15 mouse cellular contexts compared by ENCODE assay signal in the genomic region with DNA sequence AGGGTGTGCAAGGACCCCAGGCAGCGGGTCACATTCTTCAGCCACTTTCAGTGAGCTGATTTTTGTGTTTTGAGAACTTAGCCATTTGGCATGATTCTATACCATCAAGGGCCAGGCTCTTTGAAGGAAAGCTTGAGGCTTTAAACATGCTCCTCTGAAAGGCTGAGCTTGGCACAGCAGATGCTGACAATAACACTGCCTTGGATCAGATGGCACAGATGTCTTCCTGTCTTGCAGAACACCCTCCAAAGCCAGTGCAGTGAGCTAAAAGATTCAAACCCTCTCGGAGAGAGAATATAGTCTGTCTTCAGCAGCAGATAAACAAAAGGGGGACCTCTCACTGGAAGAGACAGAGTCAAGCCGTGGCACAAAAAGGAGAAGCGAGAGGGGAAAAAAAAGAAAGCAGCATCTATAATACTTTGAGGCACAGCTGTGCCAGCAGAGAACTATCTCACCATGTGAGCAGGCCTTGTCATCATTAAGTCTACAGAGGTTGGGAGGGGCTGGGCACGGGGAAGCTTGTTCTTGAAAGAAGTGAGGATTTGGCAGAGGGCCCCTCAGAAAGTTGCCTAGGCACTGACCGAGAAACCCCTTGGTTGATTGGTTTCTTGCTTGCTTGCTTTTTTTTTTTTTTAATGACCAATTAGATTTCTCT. TPM values are rescaled to one million over a fixed set of nuclear protein-coding genes. Genes with fewer than 3 reads are reported as not detected.
DNase-seq lines count a peak whose midpoint lies in the region; ATAC-seq and TF ChIP-seq lines count a peak whose summit lies in the region.
"Had no signal": no experiment of that assay in that cellular context is flagged by ENCODE, and none has a peak within 500 bp of the region (broad histone marks: within the 10 kb centered on the region; RNA-seq: fewer than 3 reads in every experiment).

No protein-coding gene starts in this region.

- no peaks in the 10 kb centered on the region for H3K36me3 ChIP-seq in intestine, embryonic 14.5 days (ENCODE audit: control insufficient read depth, insufficient read depth, low read length)
- no peaks in the 10 kb centered on the region for H3K36me3 ChIP-seq in intestine, postnatal 0 days (ENCODE audit: control insufficient read depth, insufficient read depth)
- H3K36me3 ChIP-seq in embryonic facial prominence, embryonic 14.5 days (ENCODE audit: control insufficient read depth, insufficient read depth, low read length), result no peaks in the 10 kb centered on the region
- no peaks in the 10 kb centered on the region for H3K36me3 ChIP-seq in splenic B cell, adult 2 months (ENCODE audit: control insufficient read depth, insufficient read depth, low read length, poor library complexity, severe bottlenecking)
- H3K36me3 ChIP-seq: neural tube, embryonic 12.5 days had no signal

- no peak overlapping the region for H3K4me2 ChIP-seq in intestine, embryonic 14.5 days (ENCODE audit: low read length)
- no peak overlapping the region for H3K4me2 ChIP-seq in intestine, postnatal 0 days (replicated peaks; ENCODE audit: low read depth)
- no peak overlapping the region for H3K4me2 ChIP-seq in embryonic facial prominence, embryonic 14.5 days (ENCODE audit: low read depth, low read length)
- H3K4me2 ChIP-seq: neural tube, embryonic 12.5 days had no signal

- no peak for TF ChIP-seq CTCF in intestine, postnatal 0 days (IDR thresholded peaks at IDR 0.05; ENCODE audit: low read depth)
- TF ChIP-seq CTCF in gastrocnemius, adult 2 months (IDR thresholded peaks at IDR 0.05), result no peak

- intact Hi-C loops in gastrocnemius, adult 2 months (cut with DNase I), result no loop called here

- H3K9ac ChIP-seq in intestine, embryonic 14.5 days (ENCODE audit: low read length), result no peak overlapping the region
- H3K9ac ChIP-seq in intestine, postnatal 0 days (ENCODE audit: low read depth, low read length), result no peak overlapping the region
- H3K9ac ChIP-seq in embryonic facial prominence, embryonic 14.5 days (ENCODE audit: low read depth, low read length), result peak overlapping the region; percentile 23; the same call in 1 of the 2 replicates
- H3K9ac ChIP-seq: neural tube, embryonic 12.5 days had no signal

- no peak for DNase-seq in intestine, embryonic 14.5 days (ENCODE audit: low spot score)
- DNase-seq in B cell, adult 2 months, result peak; percentile 14 to 26
- peak; percentile 62 for DNase-seq in embryonic facial prominence, embryonic 14.5 days (ENCODE audit: low spot score)
- peak; percentile 50 for DNase-seq in splenic B cell, adult 2 months (ENCODE audit: low read depth, low spot score)
- no peak for DNase-seq in ovary, adult 18-20 months (ENCODE audit: low spot score)
- no peak for DNase-seq in gastrocnemius, adult 2 months
- DNase-seq: heart, postnatal 10 days; right cerebral cortex, postnatal 4 days had no signal

- H3K27ac ChIP-seq in intestine, embryonic 14.5 days (ENCODE audit: low read depth), result peak overlapping the region; percentile 57
- H3K27ac ChIP-seq in intestine, postnatal 0 days (ENCODE audit: low read depth, low read length), result no peak overlapping the region
- H3K27ac ChIP-seq in embryonic facial prominence, embryonic 14.5 days (replicated peaks; ENCODE audit: low read depth, low read length), result peak overlapping the region; percentile 89
- no peak overlapping the region for H3K27ac ChIP-seq in gastrocnemius, adult 2 months
- H3K27ac ChIP-seq: kidney, postnatal 0 days; neural tube, embryonic 12.5 days had no signal

- H3K9me3 ChIP-seq in intestine, embryonic 14.5 days (ENCODE audit: control insufficient read depth, low read length), result no peaks in the 10 kb centered on the region
- no peaks in the 10 kb centered on the region for H3K9me3 ChIP-seq in intestine, postnatal 0 days (ENCODE audit: control insufficient read depth)
- H3K9me3 ChIP-seq in embryonic facial prominence, embryonic 14.5 days (ENCODE audit: control insufficient read depth, low read length), result no peaks in the 10 kb centered on the region
- H3K9me3 ChIP-seq: neural tube, embryonic 12.5 days had no signal

- H3K4me3 ChIP-seq in intestine, embryonic 14.5 days (ENCODE audit: low read depth, low read length), result no peak overlapping the region
- H3K4me3 ChIP-seq in intestine, postnatal 0 days (ENCODE audit: low read depth, low read length), result no peak overlapping the region
- no peak overlapping the region for H3K4me3 ChIP-seq in embryonic facial prominence, embryonic 14.5 days (ENCODE audit: low read depth, low read length)
- H3K4me3 ChIP-seq in gastrocnemius, adult 2 months, result no peak overlapping the region
- H3K4me3 ChIP-seq: neural tube, embryonic 12.5 days had no signal

- WGBS in intestine, embryonic 14.5 days, result 65% methylated on average over 6 of the region's 6 CpGs
- 62% methylated on average over 6 of the region's 6 CpGs for WGBS in intestine, postnatal 0 days
- WGBS in embryonic facial prominence, embryonic 14.5 days, result 40% methylated on average over 6 of the region's 6 CpGs

- no peak for ATAC-seq in intestine, embryonic 14.5 days (replicated peaks; ENCODE audit: low FRiP score, low TSS enrichment, low read depth)
- no peak for ATAC-seq in intestine, postnatal 0 days
- 0 out of 2 replicates have a peak, but pooled peaks have one; percentile 20 for ATAC-seq in embryonic facial prominence, embryonic 14.5 days (ENCODE audit: low read depth)
- no peak for ATAC-seq in megakaryocyte, adult 5-6 weeks (ENCODE audit: poor library complexity, severe bottlenecking)

- H3K27me3 ChIP-seq in intestine, embryonic 14.5 days (replicated peaks; ENCODE audit: control insufficient read depth, insufficient read depth, low read length), result no peaks in the 10 kb centered on the region
- H3K27me3 ChIP-seq in intestine, postnatal 0 days (replicated peaks; ENCODE audit: control insufficient read depth, insufficient read depth, low read length), result no peaks in the 10 kb centered on the region
- H3K27me3 ChIP-seq in embryonic facial prominence, embryonic 14.5 days (replicated peaks; ENCODE audit: control insufficient read depth, insufficient read depth, low read length), result no peaks in the 10 kb centered on the region
- no peaks in the 10 kb centered on the region for H3K27me3 ChIP-seq in splenic B cell, adult 2 months (ENCODE audit: control insufficient read depth, insufficient read depth, low read length, poor library complexity, severe bottlenecking)
- H3K27me3 ChIP-seq: neural tube, embryonic 12.5 days had no signal

- H3K4me1 ChIP-seq in intestine, embryonic 14.5 days (replicated peaks; ENCODE audit: control insufficient read depth, insufficient read depth, low read length), result peaks cover 11% of the 10 kb centered on the region; the same call in 1 of the 2 replicates
- no peaks in the 10 kb centered on the region for H3K4me1 ChIP-seq in intestine, postnatal 0 days (replicated peaks; ENCODE audit: control insufficient read depth, insufficient read depth, low read length)
- peaks cover 30% of the 10 kb centered on the region for H3K4me1 ChIP-seq in embryonic facial prominence, embryonic 14.5 days (ENCODE audit: control insufficient read depth, insufficient read depth, low read length)
- H3K4me1 ChIP-seq: neural tube, embryonic 12.5 days had no signal

RNA-seq across cellular contexts. Expression of a gene that starts 4.8 kb away (rescaled TPM):
- 0.04 TPM in 1 of 2 replicates, not detected in the other for polyA plus RNA-seq in intestine, embryonic 14.5 days (2014; fragmentation: Nextera tagmentation; extraction: Ambion mirVana)
- 0.08 and 0.09 TPM in 2 replicates for polyA plus RNA-seq in intestine, postnatal 0 days (2015; fragmentation: Nextera tagmentation; extraction: Ambion mirVana)
- 0.05 TPM in 1 of 2 replicates, not detected in the other for polyA plus RNA-seq in embryonic facial prominence, embryonic 14.5 days (2014; fragmentation: Nextera tagmentation; extraction: Ambion mirVana)
- total RNA-seq in megakaryocyte, adult 5-6 weeks (2015), result not detected in 2 replicates
- not detected in 2 replicates for total RNA-seq in megakaryocyte, adult 5-6 weeks (2017)
- not detected for total RNA-seq in gastrocnemius, adult 2 months (2021)
- total RNA-seq: megakaryocyte-erythroid progenitor cell, adult 5-6 weeks had no signal
- polyA plus RNA-seq: kidney, postnatal 0 days; neural tube, embryonic 12.5 days had no signal

RNA-seq across cellular contexts. Expression of a gene that starts 11.0 kb away (rescaled TPM):
- 0.27 and 0.50 TPM in 2 replicates for polyA plus RNA-seq in intestine, embryonic 14.5 days (2014; fragmentation: Nextera tagmentation; extraction: Ambion mirVana)
- polyA plus RNA-seq in intestine, postnatal 0 days (2015; fragmentation: Nextera tagmentation; extraction: Ambion mirVana), result 0.30 and 0.34 TPM in 2 replicates
- 2.3 and 2.7 TPM in 2 replicates for polyA plus RNA-seq in embryonic facial prominence, embryonic 14.5 days (2014; fragmentation: Nextera tagmentation; extraction: Ambion mirVana)
- total RNA-seq in megakaryocyte, adult 5-6 weeks (2015), result not detected in 2 replicates
- not detected in 2 replicates for total RNA-seq in megakaryocyte, adult 5-6 weeks (2017)
- total RNA-seq in gastrocnemius, adult 2 months (2021), result under 1 TPM; 0.08 to 0.14 TPM
- total RNA-seq: liver, adult 2 months; megakaryocyte-erythroid progenitor cell, adult 5-6 weeks had no signal
- polyA plus RNA-seq: liver, adult 2 months had no signal

RNA-seq across cellular contexts. Expression of a gene that starts 38.5 kb away (rescaled TPM):
- polyA plus RNA-seq in intestine, embryonic 14.5 days (2014; fragmentation: Nextera tagmentation; extraction: Ambion mirVana), result 0.65 and 0.80 TPM in 2 replicates
- polyA plus RNA-seq in intestine, postnatal 0 days (2015; fragmentation: Nextera tagmentation; extraction: Ambion mirVana), result 0.13 TPM in 2 replicates
- 0.32 and 0.56 TPM in 2 replicates for polyA plus RNA-seq in embryonic facial prominence, embryonic 14.5 days (2014; fragmentation: Nextera tagmentation; extraction: Ambion mirVana)
- 0.07 and 0.38 TPM in 2 replicates for total RNA-seq in megakaryocyte, adult 5-6 weeks (2015)
- not detected in 2 replicates for total RNA-seq in megakaryocyte, adult 5-6 weeks (2017)
- not detected for total RNA-seq in gastrocnemius, adult 2 months (2021)
- total RNA-seq: gastrocnemius, adult 18-20 months had no signal

Comparison
In these comparisons a context has a peak if more than half of its experiments do, and no peak if none do; other contexts are left out.
1. H3K27ac ChIP-seq: peak in intestine, embryonic 14.5 days (single experiment) and embryonic facial prominence, embryonic 14.5 days (single experiment); none in intestine, postnatal 0 days (single experiment) and gastrocnemius, adult 2 months (single experiment).
2. DNase-seq: peak in B cell, adult 2 months (2 of 2), embryonic facial prominence, embryonic 14.5 days (single experiment) and splenic B cell, adult 2 months (single experiment); none in intestine, embryonic 14.5 days (single experiment), ovary, adult 18-20 months (single experiment) and gastrocnemius, adult 2 months (single experiment).